ENCODE assay signal across 11 mouse cellular contexts in the genomic region with DNA sequence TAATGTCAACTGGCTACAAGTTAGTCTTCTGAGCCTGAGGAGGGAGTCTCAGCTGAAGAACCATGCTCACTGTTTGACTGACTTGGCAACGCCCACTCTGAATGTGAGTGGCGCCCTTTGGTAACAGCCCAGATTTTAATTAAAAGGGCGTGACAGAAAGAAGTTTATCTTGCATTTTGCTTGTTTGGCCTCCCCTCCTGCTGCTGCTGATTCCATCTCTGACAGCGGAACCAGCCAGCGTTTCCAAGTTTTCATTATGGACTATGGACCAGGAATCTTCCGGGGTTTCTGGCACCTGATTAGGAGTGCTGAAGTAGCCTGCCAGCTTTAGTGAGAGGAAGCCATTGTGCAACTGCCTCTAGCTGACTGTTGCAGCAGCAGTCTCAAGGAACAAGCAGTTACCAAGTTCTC.
DNase-seq lines count a peak whose midpoint lies in the region; ATAC-seq and TF ChIP-seq lines count a peak whose summit lies in the region.
"Had no signal": no experiment of that assay in that cellular context is flagged by ENCODE, and none has a peak within 500 bp of the region (broad histone marks: within the 10 kb centered on the region; RNA-seq: fewer than 3 reads in every experiment).

No protein-coding gene starts in this region.

- no peak overlapping the region for H3K9ac ChIP-seq in midbrain, embryonic 16.5 days (ENCODE audit: low read depth, low read length)
- H3K9ac ChIP-seq in stomach, embryonic 16.5 days (ENCODE audit: low read length), result no peak overlapping the region
- H3K9ac ChIP-seq: midbrain, embryonic 12.5 days had no signal

- TF ChIP-seq CTCF in gastrocnemius, adult 2 months (IDR thresholded peaks at IDR 0.05), result no peak

- no peaks in the 10 kb centered on the region for H3K9me3 ChIP-seq in midbrain, embryonic 16.5 days (replicated peaks; ENCODE audit: control insufficient read depth, low read length, poor library complexity, severe bottlenecking)
- H3K9me3 ChIP-seq in midbrain, embryonic 10.5 days (replicated peaks), result no peaks in the 10 kb centered on the region
- no peaks in the 10 kb centered on the region for H3K9me3 ChIP-seq in stomach, embryonic 16.5 days (replicated peaks; ENCODE audit: control insufficient read depth, low read length)
- H3K9me3 ChIP-seq: midbrain, embryonic 12.5 days had no signal

- H3K4me3 ChIP-seq in gastrocnemius, adult 2 months, result peak overlapping the region; percentile 41
- H3K4me3 ChIP-seq in midbrain, embryonic 16.5 days (ENCODE audit: low read depth, low read length), result no peak overlapping the region
- no peak overlapping the region for H3K4me3 ChIP-seq in midbrain, embryonic 10.5 days
- no peak overlapping the region for H3K4me3 ChIP-seq in stomach, embryonic 16.5 days (replicated peaks; ENCODE audit: low read length)
- H3K4me3 ChIP-seq: erythroblast, embryonic 14.5 days; midbrain, embryonic 12.5 days had no signal

- no peak overlapping the region for H3K27ac ChIP-seq in gastrocnemius, adult 2 months
- H3K27ac ChIP-seq in midbrain, embryonic 16.5 days (ENCODE audit: low read length), result no peak overlapping the region
- H3K27ac ChIP-seq in midbrain, embryonic 10.5 days (replicated peaks), result no peak overlapping the region
- peak overlapping the region; percentile 8; the same call in 1 of the 2 replicates for H3K27ac ChIP-seq in stomach, embryonic 16.5 days (ENCODE audit: low read length)
- H3K27ac ChIP-seq: midbrain, embryonic 12.5 days had no signal

- intact Hi-C loops in gastrocnemius, adult 2 months (cut with DNase I), result no loop called here

- H3K4me2 ChIP-seq in midbrain, embryonic 16.5 days (ENCODE audit: low read length), result peak overlapping the region; percentile 17; the same call in 1 of the 2 replicates
- H3K4me2 ChIP-seq in stomach, embryonic 16.5 days (ENCODE audit: low read depth, low read length), result peak overlapping the region; percentile 9; the same call in 1 of the 2 replicates
- H3K4me2 ChIP-seq: midbrain, embryonic 12.5 days had no signal

- WGBS in midbrain, embryonic 16.5 days, result 41% methylated on average over 6 of the region's 6 CpGs
- WGBS in midbrain, embryonic 10.5 days, result 70% methylated on average over 6 of the region's 6 CpGs
- 59% methylated on average over 6 of the region's 6 CpGs for WGBS in stomach, embryonic 16.5 days

- H3K4me1 ChIP-seq in midbrain, embryonic 16.5 days (ENCODE audit: control insufficient read depth, insufficient read depth, low read length), result peaks cover 12% of the 10 kb centered on the region
- peaks cover 13% of the 10 kb centered on the region; the same call in 1 of the 2 replicates for H3K4me1 ChIP-seq in midbrain, embryonic 10.5 days
- H3K4me1 ChIP-seq in stomach, embryonic 16.5 days (ENCODE audit: control insufficient read depth, insufficient read depth, low read length), result peaks cover 6% of the 10 kb centered on the region; the same call in 1 of the 2 replicates
- H3K4me1 ChIP-seq: midbrain, embryonic 12.5 days had no signal

- DNase-seq in gastrocnemius, adult 2 months, result peak; percentile 23
- DNase-seq in gastrocnemius, postnatal 4 days (ENCODE audit: low spot score in 2 of 2), result no peak
- DNase-seq in midbrain, embryonic 10.5 days (ENCODE audit: low spot score), result no peak
- peak; percentile 31 for DNase-seq in kidney, postnatal 10 days
- DNase-seq in thymus, postnatal 4 days, result no peak
- DNase-seq in cerebellum, adult 11-12 months, result no peak
- DNase-seq: adrenal gland, adult 2 months had no signal

- no peak for ATAC-seq in midbrain, embryonic 16.5 days
- no peak; the same call in 1 of the 2 replicates for ATAC-seq in stomach, embryonic 16.5 days (ENCODE audit: insufficient read depth, low FRiP score)

- no peaks in the 10 kb centered on the region for H3K36me3 ChIP-seq in midbrain, embryonic 16.5 days (ENCODE audit: control insufficient read depth, insufficient read depth, low read length)
- no peaks in the 10 kb centered on the region for H3K36me3 ChIP-seq in midbrain, embryonic 10.5 days
- no peaks in the 10 kb centered on the region for H3K36me3 ChIP-seq in stomach, embryonic 16.5 days (ENCODE audit: control insufficient read depth, insufficient read depth, low read length)
- H3K36me3 ChIP-seq: midbrain, embryonic 12.5 days had no signal

- no peaks in the 10 kb centered on the region for H3K27me3 ChIP-seq in midbrain, embryonic 16.5 days (ENCODE audit: control insufficient read depth, insufficient read depth, low read depth, low read length)
- H3K27me3 ChIP-seq in midbrain, embryonic 10.5 days (ENCODE audit: low read depth, poor library complexity, severe bottlenecking), result no peaks in the 10 kb centered on the region
- H3K27me3 ChIP-seq in stomach, embryonic 16.5 days (ENCODE audit: control insufficient read depth, insufficient read depth, low read length), result no peaks in the 10 kb centered on the region
- H3K27me3 ChIP-seq: midbrain, embryonic 12.5 days had no signal

Comparison
In these comparisons a context has a peak if more than half of its experiments do, and no peak if none do; other contexts are left out.
1. DNase-seq: peak in gastrocnemius, adult 2 months (single experiment) and kidney, postnatal 10 days (single experiment); none in gastrocnemius, postnatal 4 days (0 of 2), midbrain, embryonic 10.5 days (single experiment), thymus, postnatal 4 days (single experiment) and cerebellum, adult 11-12 months (single experiment).